Mouse (Mus musculus): ENCODE data around the gene Arhgef17.

DNA sequence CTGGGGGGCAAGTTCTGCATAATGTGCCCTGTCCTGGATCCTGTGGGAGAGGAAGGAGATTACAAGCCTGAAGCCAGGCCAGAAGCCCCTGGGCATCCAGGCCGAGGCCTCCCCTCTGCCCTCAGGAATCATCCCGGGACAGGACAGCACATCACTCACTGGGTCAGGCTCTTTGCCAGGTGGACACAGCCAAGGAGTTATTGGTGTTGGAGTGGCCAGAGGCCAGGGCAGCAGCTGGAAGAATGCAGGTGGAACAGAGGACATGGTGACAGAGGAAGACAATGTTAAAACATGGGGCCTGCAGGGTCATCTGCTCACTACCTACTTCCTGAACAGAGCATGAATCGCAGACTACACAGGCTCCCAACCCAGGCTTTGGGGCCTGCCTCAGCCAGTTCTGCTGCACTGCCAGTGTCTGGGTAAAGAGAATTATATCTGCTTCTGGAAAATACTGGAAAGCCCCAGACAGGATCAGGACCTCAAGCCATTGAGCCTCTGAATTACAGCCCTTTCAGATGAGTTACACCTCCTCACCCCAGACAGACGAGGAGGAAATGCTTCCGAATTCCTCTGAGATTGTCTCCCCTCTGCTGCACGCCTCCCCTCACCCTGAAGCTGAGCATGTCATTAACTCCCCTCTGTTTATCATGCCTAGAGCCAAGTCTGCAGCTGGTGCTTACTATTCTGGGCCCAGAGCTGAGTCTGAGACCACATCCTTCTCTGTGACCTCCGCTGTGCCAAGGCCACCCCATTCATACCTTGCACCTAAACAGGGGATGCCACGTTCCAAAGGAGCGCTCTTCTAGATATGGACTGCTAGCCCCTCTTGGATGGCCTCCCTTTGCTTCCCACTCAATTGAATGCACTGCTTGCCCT is 80.2 kb downstream of the Arhgef17 start:
- TF ChIP-seq POLR2A (IDR thresholded peaks at IDR 0.05; ENCODE audit: borderline replicate concordance, insufficient read depth, low read length), result no peak
- no peak for TF ChIP-seq CTCF (IDR thresholded peaks at IDR 0.05; ENCODE audit: borderline replicate concordance, insufficient read depth, low read depth, low read length)

Measured in cerebellum, adult 2 months (tissue).